Mouse (Mus musculus) spleen, postnatal 4 days (tissue): ENCODE data around the gene Kif16b.

Experiments
- DNase-seq, 2 experiments: peaks; one replicate each; pipeline ENCODE4 v3.0.0; 2022; ENCODE audit warnings: low spot score in 2 of 2

The Kif16b gene

DNA sequence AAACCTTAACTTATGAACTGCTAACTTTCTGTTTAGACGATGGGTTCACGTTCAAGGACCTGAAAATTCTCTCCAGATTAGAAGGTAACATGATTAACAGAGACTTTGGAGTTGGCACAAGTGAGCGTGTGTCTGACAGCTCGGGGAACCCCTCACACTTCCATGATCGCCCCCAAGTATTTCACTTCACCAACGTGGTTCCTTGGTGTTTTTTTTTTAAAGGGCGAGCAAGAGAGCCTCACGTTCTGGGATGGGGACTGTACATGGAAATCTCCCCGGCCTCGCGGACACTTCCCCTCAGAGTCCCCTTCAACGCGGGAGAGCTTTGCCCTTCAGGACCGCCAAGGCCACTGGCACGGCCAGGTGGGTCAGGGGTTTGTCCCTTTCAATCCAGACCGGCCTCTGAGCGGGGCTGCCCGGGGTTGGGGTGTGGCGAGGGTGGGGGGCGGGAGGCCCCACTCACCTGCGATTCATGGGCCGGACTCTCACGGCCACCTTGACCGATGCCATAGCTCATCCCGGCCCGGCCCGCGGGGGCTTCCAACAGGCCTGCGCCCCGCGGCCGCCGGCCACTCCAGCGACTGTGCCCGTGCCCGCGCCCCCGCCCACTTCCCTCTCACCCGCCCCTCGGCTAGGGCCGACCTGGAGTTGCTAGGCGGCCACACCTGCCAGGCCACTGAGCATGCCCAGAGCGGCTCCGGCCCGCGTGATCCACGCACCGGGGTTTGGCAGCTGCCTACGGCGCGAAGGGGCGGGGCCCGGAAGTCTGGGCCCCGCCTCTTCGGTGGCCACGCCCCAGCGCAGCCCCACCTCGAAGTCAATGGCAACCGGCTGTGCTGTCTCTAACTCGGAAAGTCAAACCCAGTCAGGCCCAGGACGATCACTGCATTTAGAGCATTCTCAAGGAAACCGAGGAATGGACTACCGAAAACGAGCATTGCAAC is at the start of gene Kif16b:
Gene Kif16b, minus strand, starts transcription at position 670 of the 944 bp plus-strand sequence.
- peak; percentile 92 to 96 for DNase-seq

GRCm38 (mm10) chr2:142940899-142941642 is 39.7 kb upstream of the Kif16b start:
- DNase-seq, result no peak

- DNase-seq, result no peak
Measured at GRCm38 (mm10) chr2:142930445-142930844, 29.1 kb upstream of the Kif16b start.

- DNase-seq, result no peak
Measured at GRCm38 (mm10) chr2:142929226-142930112, 28.1 kb upstream of the Kif16b start.

- no peak for DNase-seq
Measured at GRCm38 (mm10) chr2:142910808-142911388, 9.6 kb upstream of the Kif16b start.

DNA sequence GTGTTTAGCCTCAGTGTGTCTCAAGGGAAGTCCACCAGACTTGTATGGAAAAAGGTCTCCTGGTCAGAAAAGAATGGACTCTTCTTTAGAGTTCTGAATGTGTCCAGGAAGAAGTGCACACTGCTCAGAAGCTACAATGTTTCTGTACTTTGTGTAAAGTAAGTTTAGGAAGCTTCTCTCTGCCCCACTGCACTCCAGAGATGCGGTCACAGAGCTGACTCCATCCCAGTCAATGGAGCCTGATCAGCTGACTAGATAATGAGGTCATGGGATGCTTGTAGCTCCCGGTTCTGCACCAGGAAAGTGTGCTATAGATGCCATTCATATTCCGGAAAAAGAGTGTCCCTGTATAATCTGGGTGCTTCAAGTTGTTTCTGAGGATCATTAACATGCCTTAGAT is 7.9 kb upstream of the Kif16b start:
- no peak for DNase-seq

DNA sequence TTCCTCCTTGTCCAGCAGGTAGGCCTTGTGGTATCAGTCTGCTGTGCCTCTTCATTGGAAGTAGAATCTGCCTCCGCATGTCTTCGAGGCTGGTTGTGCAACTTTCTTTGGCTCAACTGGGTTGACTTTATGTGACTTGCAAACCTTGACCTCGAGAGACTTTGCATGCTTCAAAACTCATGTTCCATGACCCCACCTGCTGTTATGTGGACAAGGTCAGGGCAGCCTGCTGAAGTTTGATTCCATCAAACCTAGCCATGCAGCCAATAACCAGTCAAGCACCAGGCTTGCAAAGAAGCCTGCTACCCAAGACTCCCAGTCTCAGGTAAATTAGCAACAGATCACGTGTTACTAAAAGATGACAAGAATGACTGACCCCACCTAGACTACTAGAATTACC is 5.7 kb upstream of the Kif16b start:
- DNase-seq, result no peak

DNA sequence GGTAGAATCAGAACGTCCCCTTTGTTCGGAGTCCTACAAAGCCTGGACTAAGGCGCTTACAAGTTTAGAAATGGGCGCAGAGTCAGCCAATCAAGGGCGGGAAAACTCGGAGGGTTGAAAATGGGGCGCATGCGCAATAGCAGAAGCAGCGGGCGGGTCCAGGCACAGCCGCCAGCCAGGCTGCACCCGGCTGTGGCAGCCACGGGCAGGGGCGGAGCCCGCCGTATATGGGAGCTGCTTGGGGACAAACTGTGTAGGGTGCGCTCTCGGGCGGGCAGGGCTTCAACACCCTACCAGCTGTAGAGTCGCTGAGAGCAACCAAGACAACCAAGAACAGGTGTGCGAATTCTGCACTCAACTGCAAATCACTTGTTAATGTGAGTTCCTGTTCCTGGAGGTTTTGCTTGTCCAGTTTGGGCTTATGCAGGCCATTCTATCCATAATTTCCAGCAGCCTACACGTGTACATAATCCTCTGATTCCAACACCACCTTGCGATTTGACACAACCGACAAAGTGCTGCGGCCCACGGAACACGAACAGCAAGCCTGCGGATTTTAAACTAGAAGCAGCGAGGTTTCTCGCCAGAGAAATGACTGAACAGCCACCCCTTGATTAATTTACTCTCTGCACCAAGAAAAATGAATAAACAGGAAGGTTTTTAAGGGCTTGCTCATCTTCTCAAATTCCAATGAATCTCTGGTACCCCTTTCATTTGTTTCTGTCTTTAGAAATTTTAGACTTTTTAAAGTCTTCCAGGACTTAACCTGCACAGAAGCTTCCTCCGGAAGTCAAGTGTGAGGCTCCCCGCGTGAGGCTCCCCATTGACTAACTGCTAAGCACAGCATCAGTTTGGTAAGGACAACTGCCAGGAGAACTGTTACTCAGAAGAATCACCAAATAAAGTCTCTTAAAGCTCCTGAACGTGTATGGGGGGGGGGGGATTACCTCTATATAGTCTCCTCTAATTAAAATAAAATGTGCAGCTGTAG is 1.9 kb upstream of the Kif16b start:
- peak; percentile 93 to 96 for DNase-seq

GRCm38 (mm10) chr2:142900120-142900861 is 1.0 kb downstream of the Kif16b start:
- no peak for DNase-seq

- DNase-seq, result no peak
Measured at GRCm38 (mm10) chr2:142893780-142894179, 7.6 kb downstream of the Kif16b start.

GRCm38 (mm10) chr2:142891283-142891682 is 10.0 kb downstream of the Kif16b start:
- no peak for DNase-seq

GRCm38 (mm10) chr2:142884456-142884855 is 16.9 kb downstream of the Kif16b start:
- DNase-seq, result no peak

GRCm38 (mm10) chr2:142883625-142883994 is 17.7 kb downstream of the Kif16b start:
- no peak for DNase-seq

DNA sequence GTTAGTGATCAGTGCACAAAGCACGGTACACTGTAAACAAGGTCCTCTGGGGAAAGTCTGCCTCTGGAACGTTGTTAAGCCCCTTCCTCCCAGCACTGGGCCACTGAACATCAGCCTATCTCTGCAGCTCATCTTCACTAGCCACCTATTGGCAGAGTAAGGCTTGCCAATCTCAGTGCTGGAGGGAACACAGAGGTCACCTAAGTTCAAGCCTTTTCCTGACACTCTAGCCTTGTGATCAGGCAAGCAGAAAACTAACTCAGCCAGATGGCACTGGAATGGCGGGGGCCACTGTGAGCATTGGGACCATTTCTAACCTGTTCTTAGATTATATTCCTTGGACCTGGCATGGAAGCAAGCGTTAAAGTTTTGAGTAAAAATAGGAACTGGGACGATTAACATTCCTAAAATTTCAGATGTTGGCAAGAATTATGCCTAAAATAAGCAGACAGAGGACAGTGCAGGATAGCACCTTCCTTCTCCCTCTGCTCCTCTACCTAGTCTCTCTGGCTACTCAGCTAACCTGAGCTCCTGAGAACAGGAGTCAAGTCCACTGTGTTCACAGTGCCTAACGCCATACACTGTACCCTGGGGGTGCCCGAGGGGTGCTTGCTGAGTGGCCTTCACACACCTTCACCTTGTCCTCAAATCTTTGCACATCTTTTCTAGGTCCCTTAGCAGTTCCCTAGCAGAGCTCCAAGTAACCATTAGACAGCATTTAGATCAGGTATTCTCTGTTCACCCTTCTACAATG is 18.3 kb downstream of the Kif16b start:
- no peak for DNase-seq

- no peak for DNase-seq
Measured at GRCm38 (mm10) chr2:142882466-142882865, 18.9 kb downstream of the Kif16b start.

GRCm38 (mm10) chr2:142881177-142881576 is 20.2 kb downstream of the Kif16b start:
- DNase-seq, result no peak

- DNase-seq, result no peak
Measured at GRCm38 (mm10) chr2:142879257-142879818, 22.0 kb downstream of the Kif16b start.

DNA sequence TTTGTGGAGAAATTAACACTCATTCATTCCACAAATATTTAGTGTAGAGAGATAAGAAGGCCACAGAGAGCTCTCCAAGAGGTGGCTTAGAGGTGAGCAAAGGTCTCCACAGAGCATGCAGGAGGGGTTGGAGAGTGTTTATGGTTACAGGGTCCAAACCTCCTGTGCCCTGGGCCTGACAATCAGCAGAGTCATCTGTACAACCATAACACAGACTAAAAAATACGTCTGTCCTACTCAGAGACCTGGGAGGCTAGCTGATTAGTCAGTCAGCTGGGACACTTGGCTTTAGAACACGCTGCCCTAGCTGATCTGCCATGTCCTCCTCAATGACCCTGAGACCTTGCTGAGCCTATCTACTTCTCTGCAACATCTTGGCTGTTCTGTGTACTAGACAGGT is 24.7 kb downstream of the Kif16b start:
- DNase-seq, result no peak
